Mouse (Mus musculus) left cerebral cortex, adult 9 months (tissue): ENCODE results near the gene Mfsd4a.

Source experiments
- DNase-seq, 2 experiments: peaks; one replicate each; pipeline ENCODE4 v3.0.0; 2022; ENCODE audit warnings: low spot score in 2 of 2

Gene Mfsd4a

DNA sequence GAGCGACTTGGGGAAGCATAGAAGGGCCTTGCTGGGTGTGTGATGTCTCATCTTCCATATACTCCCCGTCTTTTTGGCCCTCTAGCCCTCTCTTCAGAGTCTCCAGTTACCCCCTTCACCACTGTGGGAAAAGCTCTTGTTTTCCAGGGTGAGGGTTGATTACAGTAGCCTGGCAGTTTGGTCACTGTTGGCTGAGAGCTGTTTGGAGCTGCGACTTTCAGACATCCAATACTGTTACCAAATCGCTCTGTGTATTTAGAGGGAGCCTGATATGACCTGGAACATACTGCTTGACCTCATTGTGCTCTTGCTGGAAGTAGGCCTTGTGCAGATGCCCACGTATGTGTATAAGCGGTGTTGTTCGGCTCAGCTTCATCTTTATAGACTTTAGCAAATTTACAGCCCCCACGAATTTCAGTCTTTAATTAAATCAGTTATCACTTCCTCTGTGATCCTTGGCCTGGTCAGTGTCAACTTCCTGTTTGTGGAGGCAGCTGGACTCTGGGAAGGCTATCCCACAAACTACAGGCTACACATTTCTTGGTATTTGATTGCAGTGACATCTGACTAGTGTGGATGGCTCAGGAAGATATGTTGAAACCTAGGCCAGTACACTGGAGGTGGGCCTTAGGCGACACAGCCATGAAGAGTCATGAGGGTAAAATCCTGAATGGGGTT is 77.6 kb downstream of the Mfsd4a start:
- no peak for DNase-seq

DNA sequence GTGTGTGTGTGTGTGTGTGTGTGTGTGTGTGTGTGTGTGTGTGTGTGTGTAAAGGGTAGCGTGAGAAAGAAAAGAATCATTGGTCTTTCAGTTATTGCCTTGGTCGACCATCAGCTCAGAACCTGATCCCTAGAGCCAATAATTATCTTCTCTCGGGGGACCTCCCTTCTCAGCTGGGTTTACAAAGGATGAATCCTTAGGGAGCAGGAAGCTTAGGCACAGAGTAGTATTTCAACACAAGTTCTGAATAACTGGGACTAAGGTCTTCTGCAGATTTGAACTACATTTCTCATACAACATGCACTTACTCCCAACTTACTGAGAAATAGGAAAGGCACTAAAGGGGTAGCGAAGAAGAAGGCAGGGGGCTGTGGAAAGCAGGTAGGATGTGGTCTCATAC is 78.4 kb downstream of the Mfsd4a start:
- no peak for DNase-seq

- DNase-seq, result no peak
These were observed 80.4 kb downstream of the Mfsd4a start for GRCm38 (mm10) chr1:131987432-131987831.

GRCm38 (mm10) chr1:131983806-131984205 is 84.1 kb downstream of the Mfsd4a start:
- no peak for DNase-seq

DNA sequence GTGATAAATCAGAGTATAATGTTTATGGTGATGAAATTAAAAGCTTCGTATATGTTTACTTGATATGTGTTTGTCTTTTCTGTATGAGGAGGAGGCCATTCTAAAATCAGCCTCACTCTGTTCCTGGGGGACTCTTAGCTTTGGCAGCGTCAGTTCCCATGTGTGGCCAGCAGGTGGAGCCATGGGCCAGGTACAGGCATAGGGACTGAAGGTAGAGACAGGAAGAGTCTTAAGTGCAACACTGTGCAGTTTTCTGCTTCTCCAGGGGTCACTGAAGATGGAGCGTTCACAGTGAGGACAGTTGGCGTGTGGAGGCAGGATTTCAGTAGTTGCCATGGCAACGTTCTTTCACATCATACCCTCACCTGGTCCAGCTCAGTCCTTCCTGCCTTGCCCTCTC is 85.0 kb downstream of the Mfsd4a start:
- DNase-seq, result peak in 1 of 2 experiments; percentile 82

DNA sequence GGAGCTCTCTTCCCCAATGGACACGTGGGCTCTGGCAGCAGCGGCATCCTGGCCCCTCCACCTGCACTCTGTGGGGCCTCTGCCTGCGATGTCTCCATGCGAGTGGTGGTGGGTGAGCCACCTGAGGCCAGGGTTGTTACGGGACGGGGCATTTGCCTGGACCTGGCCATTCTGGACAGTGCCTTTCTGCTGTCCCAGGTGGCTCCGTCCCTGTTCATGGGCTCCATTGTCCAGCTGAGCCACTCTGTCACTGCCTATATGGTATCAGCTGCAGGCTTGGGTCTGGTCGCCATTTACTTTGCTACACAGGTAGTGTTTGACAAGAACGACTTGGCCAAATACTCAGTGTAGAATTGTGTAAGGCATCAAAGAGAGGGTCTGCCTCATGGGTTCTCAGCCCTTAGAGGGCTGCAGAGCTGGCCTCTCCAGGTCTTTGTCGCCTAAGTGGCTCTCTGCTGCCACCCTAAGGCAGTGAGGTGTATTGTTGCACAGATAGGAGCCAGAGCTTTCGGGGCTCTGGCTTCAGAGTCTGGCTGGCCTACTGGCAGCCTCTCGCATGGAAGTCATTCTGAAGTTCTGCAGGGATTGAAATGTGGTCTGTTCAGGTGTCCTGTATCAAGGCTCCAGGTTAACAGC is 86.4 kb downstream of the Mfsd4a start:
- peak; percentile 23 to 75 for DNase-seq

- no peak for DNase-seq
These were observed 87.4 kb downstream of the Mfsd4a start for GRCm38 (mm10) chr1:131980471-131980870.

DNA sequence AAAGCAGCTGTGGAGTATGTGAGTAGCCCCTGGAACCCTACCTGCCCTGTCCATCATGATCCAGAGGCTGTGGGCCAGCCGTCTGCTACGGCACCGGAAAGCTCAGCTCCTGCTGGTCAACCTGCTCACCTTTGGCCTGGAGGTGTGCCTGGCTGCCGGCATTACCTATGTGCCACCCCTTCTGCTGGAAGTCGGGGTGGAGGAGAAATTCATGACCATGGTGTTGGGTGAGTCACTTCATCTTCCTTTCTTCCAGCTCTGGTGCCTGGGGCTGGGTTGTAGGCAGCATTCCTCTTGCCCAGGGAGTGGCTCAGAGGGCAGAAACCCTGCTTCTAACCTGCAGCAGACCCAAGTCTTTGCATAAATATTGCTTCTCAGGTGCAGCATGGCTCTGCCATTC is 91.0 kb downstream of the Mfsd4a start:
- DNase-seq, result no peak

- no peak for DNase-seq
These were observed 93.9 kb downstream of the Mfsd4a start for GRCm38 (mm10) chr1:131973991-131974390.
